Mouse (Mus musculus): ENCODE results near the gene Gbf1. TPM values are rescaled to one million over a fixed set of nuclear protein-coding genes. Genes with fewer than 3 reads are reported as not detected.

The Gbf1 gene
- polyA plus RNA-seq, 1 experiment from 2014 or later, result 55.0 TPM

- CTCF ChIA-PET, result interaction anchor here (2.2 kb wide), 1 partner anchor 9 kb away, joined by 7 read pairs; no protein-coding TSS in a partner anchor
- ATAC-seq (no peak), DNase-seq (ENCODE audit: low read depth, low spot score) (no peak)
- no peaks in the 10 kb centered on the region for H3K27me3 ChIP-seq
- no peak for TF ChIP-seq CTCF (IDR thresholded peaks at IDR 0.05)
- in situ Hi-C loops (cut with MboI; ENCODE audit: low pct_unique_long_range_greater_than_20kb), result no loop called here
- POLR2A ChIA-PET, result interaction anchor here (0.7 to 1.6 kb wide), 2 partner anchors 9 to 12 kb away, joined by 3 read pairs; no protein-coding TSS in a partner anchor
These were observed 92.3 kb downstream of the Gbf1 start for GRCm38 (mm10) chr19:46244628-46245027.

DNA sequence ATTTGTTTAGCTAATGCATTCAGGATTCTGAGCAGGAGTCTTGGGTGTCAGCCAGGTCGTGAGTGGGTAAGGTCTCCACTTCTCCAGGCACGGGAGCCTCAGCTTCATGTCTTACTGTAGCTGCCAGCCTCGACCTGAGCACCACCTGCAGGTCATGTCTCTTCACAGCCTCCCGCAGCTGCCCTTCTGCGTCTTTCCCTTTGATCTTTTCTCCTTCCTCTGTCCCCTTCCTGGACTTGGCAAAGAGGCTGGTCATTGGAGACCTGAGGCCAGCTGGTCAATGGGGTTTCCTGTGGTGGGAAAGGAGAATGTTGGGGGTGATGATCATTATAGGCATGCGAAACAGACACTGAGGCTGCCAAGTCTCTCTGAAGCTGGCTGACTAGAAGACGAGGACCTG lies 96.7 kb downstream of the Gbf1 start:
- in situ Hi-C loops (cut with MboI; ENCODE audit: low pct_unique_long_range_greater_than_20kb), result no loop called here
- ATAC-seq (no peak), DNase-seq (ENCODE audit: low read depth, low spot score) (no peak)
- TF ChIP-seq CTCF (IDR thresholded peaks at IDR 0.05), result peak; percentile 10
- POLR2A ChIA-PET, result no interaction called here
- no peaks in the 10 kb centered on the region for H3K27me3 ChIP-seq
- CTCF ChIA-PET, result interaction anchor here (0.9 to 4.0 kb wide), 7 partner anchors 13 to 161 kb away, joined by 3 to 18 read pairs (median 3); no protein-coding TSS in a partner anchor

DNA sequence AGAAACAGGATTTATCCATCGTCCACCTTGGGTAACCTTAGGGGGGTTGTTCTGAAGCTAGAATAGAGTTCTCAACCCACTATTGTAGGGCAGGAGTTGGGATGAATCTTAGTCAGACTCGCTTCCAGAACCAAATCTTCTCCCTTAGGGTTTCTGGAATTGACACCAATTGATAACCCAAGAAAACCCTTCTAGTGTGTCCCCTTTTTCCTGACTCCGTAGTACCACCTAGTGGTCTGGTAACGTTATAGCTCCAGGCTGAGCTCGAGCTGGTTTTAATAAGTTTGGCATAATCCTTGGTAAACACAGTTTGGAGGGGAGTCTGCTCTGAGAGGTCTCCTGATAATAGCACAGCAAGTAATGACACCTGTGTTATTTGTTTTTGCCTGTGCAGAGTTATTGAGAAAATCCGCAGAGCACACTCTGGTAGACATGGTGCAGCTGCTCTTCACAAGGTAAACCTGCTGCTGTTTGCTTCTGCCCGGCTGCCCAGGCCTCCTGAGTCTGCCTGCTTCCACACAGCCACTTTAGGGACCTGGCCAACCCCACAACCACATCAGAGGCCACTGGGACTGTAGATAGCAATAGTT lies 101.9 kb downstream of the Gbf1 start:
- peak; percentile 82 for TF ChIP-seq CTCF (IDR thresholded peaks at IDR 0.05)
- H3K27me3 ChIP-seq, result no peaks in the 10 kb centered on the region
- ChIA-PET CTCF (interaction anchor here (0.7 to 2.9 kb wide), 8 partner anchors 9 to 117 kb away, joined by 3 to 39 read pairs (median 6); no protein-coding TSS in a partner anchor), POLR2A (no interaction called here)
- in situ Hi-C loops (cut with MboI; ENCODE audit: low pct_unique_long_range_greater_than_20kb), result no loop called here
- ATAC-seq (no peak), DNase-seq (ENCODE audit: low read depth, low spot score) (no peak)

DNA sequence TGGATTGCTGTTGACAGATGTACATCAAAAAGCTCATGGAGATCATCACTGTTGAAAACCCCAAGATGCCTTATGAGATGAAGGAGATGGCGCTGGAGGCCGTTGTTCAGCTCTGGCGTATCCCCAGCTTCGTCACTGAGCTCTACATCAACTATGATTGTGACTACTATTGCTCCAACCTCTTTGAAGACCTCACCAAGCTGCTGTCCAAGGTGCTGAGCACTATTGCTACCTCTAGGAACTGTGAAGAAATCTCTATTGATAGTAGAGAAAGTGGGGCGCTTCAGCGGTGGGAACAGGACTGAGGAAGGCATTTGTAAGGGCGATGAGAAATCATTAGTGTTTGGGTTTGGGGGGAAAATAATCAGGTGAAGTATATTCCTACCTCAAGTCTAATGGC lies 112.5 kb downstream of the Gbf1 start:
- CTCF ChIA-PET, result interaction anchor here (1.4 to 2.0 kb wide), 2 partner anchors 12 to 19 kb away, joined by 3 to 5 read pairs; no protein-coding TSS in a partner anchor
- ATAC-seq (no peak), DNase-seq (ENCODE audit: low read depth, low spot score) (no peak)
- in situ Hi-C loops (cut with MboI; ENCODE audit: low pct_unique_long_range_greater_than_20kb), result no loop called here
- no peak for TF ChIP-seq CTCF (IDR thresholded peaks at IDR 0.05)
- no peaks in the 10 kb centered on the region for H3K27me3 ChIP-seq
- POLR2A ChIA-PET, result no interaction called here

DNA sequence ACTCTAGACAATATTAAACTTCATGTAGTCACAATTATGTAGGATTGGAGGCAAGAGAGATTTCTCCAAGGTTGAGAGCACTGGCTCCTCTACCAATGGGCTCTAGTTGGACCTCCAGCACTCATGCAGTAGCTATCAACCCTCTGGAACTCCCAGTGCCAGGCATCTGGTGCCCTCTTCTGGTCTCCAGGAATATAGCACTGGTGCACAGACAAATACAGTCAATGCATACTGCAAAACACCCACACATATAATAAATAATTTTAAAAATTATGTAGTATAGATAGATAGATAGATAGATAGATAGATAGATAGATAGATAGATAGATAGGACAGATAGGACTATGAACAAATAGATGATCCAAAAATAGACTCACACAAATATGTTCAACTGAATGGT lies 123.0 kb downstream of the Gbf1 start:
- TF ChIP-seq CTCF (IDR thresholded peaks at IDR 0.05), result peak; percentile 77
- CTCF ChIA-PET, result interaction anchor here (0.9 to 2.4 kb wide), 8 partner anchors 13 to 142 kb away, joined by 3 to 10 read pairs (median 4); no protein-coding TSS in a partner anchor
- no peak for ATAC-seq
- in situ Hi-C loops (cut with MboI; ENCODE audit: low pct_unique_long_range_greater_than_20kb), result no loop called here
- POLR2A ChIA-PET, result no interaction called here
- no peak for DNase-seq (ENCODE audit: low read depth, low spot score)
- no peaks in the 10 kb centered on the region for H3K27me3 ChIP-seq

GRCm38 (mm10) chr19:46282081-46282849 lies 130.0 kb downstream of the Gbf1 start:
- no peak for DNase-seq (ENCODE audit: low read depth, low spot score)
- ATAC-seq, result no peak
- CTCF ChIA-PET, result interaction anchor here (1.6 kb wide), 1 partner anchor 146 kb away, joined by 4 read pairs; no protein-coding TSS in a partner anchor
- POLR2A ChIA-PET, result no interaction called here
- TF ChIP-seq CTCF (IDR thresholded peaks at IDR 0.05), result no peak
- H3K27me3 ChIP-seq, result no peaks in the 10 kb centered on the region
- in situ Hi-C loops (cut with MboI; ENCODE audit: low pct_unique_long_range_greater_than_20kb), result no loop called here

- POLR2A ChIA-PET, result interaction anchor here (0.6 to 1.2 kb wide), 2 partner anchors 46 to 167 kb away, joined by 3 to 4 read pairs; no protein-coding TSS in a partner anchor
- DNase-seq (ENCODE audit: low read depth, low spot score) (no peak), ATAC-seq (no peak)
- in situ Hi-C loops (cut with MboI; ENCODE audit: low pct_unique_long_range_greater_than_20kb), result no loop called here
- CTCF ChIA-PET, result no interaction called here
- no peaks in the 10 kb centered on the region for H3K27me3 ChIP-seq
- no peak for TF ChIP-seq CTCF (IDR thresholded peaks at IDR 0.05)
These were observed 132.4 kb downstream of the Gbf1 start for GRCm38 (mm10) chr19:46284686-46285085.

DNA sequence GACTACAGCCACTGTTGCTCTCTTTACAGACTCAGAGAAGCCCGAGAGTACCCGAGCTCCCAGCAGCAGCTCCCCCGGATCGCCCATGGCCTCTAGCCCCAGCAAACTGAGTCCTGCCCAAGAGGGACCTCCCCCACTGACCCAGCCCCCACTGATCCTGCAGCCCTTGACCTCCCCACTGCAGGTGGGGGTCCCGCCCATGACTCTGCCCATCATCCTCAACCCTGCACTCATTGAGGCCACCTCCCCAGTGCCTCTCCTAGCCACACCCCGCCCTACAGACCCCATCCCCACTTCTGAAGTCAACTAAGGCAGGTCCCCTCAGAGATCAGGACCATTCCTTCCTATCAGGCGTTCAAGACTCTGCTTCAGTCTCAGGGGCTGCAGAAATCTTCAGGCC lies 133.3 kb downstream of the Gbf1 start:
- in situ Hi-C loops (cut with MboI; ENCODE audit: low pct_unique_long_range_greater_than_20kb), result no loop called here
- TF ChIP-seq CTCF (IDR thresholded peaks at IDR 0.05), result no peak
- CTCF ChIA-PET, result interaction anchor here (1.3 kb wide), 1 partner anchor 14 kb away, joined by 3 read pairs; no protein-coding TSS in a partner anchor
- ATAC-seq (no peak), DNase-seq (ENCODE audit: low read depth, low spot score) (no peak)
- H3K27me3 ChIP-seq, result no peaks in the 10 kb centered on the region
- POLR2A ChIA-PET, result interaction anchor here (1.2 kb wide), 1 partner anchor 45 kb away, joined by 4 read pairs; no protein-coding TSS in a partner anchor

GRCm38 (mm10) chr19:46286047-46286446 lies 133.7 kb downstream of the Gbf1 start:
- H3K27me3 ChIP-seq, result no peaks in the 10 kb centered on the region
- in situ Hi-C loops (cut with MboI; ENCODE audit: low pct_unique_long_range_greater_than_20kb), result no loop called here
- ATAC-seq (no peak), DNase-seq (ENCODE audit: low read depth, low spot score) (no peak)
- no peak for TF ChIP-seq CTCF (IDR thresholded peaks at IDR 0.05)
- ChIA-PET CTCF (interaction anchor here (1.3 kb wide), 1 partner anchor 15 kb away, joined by 3 read pairs; no protein-coding TSS in a partner anchor), POLR2A (interaction anchor here (0.6 to 1.2 kb wide), 2 partner anchors 45 to 140 kb away, joined by 3 to 4 read pairs; no protein-coding TSS in a partner anchor)

GRCm38 (mm10) chr19:46286926-46287325 lies 134.6 kb downstream of the Gbf1 start:
- DNase-seq (ENCODE audit: low read depth, low spot score), result no peak
- POLR2A ChIA-PET, result no interaction called here
- CTCF ChIA-PET, result interaction anchor here (0.6 to 2.3 kb wide), 3 partner anchors 13 to 140 kb away, joined by 3 to 10 read pairs (median 4); partner anchors contain the start of gene Nfkb2
- H3K27me3 ChIP-seq, result no peaks in the 10 kb centered on the region
- no peak for TF ChIP-seq CTCF (IDR thresholded peaks at IDR 0.05)
- in situ Hi-C loops (cut with MboI; ENCODE audit: low pct_unique_long_range_greater_than_20kb), result no loop called here
- ATAC-seq, result no peak
